Mouse (Mus musculus) hindbrain, embryonic 11.5 days (tissue): Measurements from ENCODE around the gene Dag1. TPM values are rescaled to one million over a fixed set of nuclear protein-coding genes. Genes with fewer than 3 reads are reported as not detected.
"Not testable (repeated sequence)": the region's sequence is repeated elsewhere in the genome, so short reads cannot be mapped to it uniquely, and the experiment has no call there.

Experiments used
- ATAC-seq: fragments of 200-750 bp; cut with Nextera tagmentation; 2 replicates; pipeline ENCODE4 v1.8.0; 2017; ENCODE audit warnings: mild to moderate bottlenecking, moderate TSS enrichment, moderate library complexity; ENCODE audit not compliant: low FRiP score
- DNase-seq: peaks from one replicate; pipeline ENCODE4 v3.0.0-alpha.2; 2015; ENCODE audit warnings: low spot score
- H3K27ac ChIP-seq: fragments of 300-500 bp; sonication (generic); 2 replicates; pipeline ENCODE4 v1.5.1; 2014; ENCODE audit warnings: mild to moderate bottlenecking, low read depth, low read length
- H3K27me3 ChIP-seq: fragments of 300-500 bp; sonication (generic); 2 replicates; pipeline ENCODE4 v1.6.1; 2014; ENCODE audit warnings: mild to moderate bottlenecking, low read length, moderate library complexity, mixed read lengths; ENCODE audit not compliant: control insufficient read depth, insufficient read depth
- H3K36me3 ChIP-seq: fragments of 300-500 bp; sonication (generic); 2 replicates; pipeline ENCODE4 v1.6.1; 2014; ENCODE audit warnings: mild to moderate bottlenecking, low read length, moderate library complexity, mixed read lengths; ENCODE audit not compliant: control insufficient read depth, insufficient read depth
- H3K4me1 ChIP-seq: fragments of 300-500 bp; sonication (generic); replicated peaks from 2 replicates; pipeline ENCODE4 v1.6.1; 2014; ENCODE audit warnings: low read length, mixed read lengths; ENCODE audit not compliant: control insufficient read depth, insufficient read depth
- H3K4me2 ChIP-seq: fragments of 300-500 bp; sonication (generic); replicated peaks from 2 replicates; pipeline ENCODE4 v1.6.1; 2014; ENCODE audit warnings: mild to moderate bottlenecking, low read depth, low read length
- H3K4me3 ChIP-seq: fragments of 300-500 bp; sonication (generic); 2 replicates; pipeline ENCODE4 v1.5.1; 2014; ENCODE audit warnings: low read depth, low read length
- H3K9ac ChIP-seq: fragments of 300-500 bp; sonication (generic); 2 replicates; pipeline ENCODE4 v1.6.1; 2014; ENCODE audit warnings: low read depth, low read length
- H3K9me3 ChIP-seq: fragments of 300-500 bp; sonication (generic); 2 replicates; pipeline ENCODE4 v1.6.1; 2016; ENCODE audit warnings: low read length; ENCODE audit not compliant: control insufficient read depth
- WGBS: fragments of 180-500 bp; shearing (Covaris S2); extraction: QIAGEN DNeasy Blood & Tissue Kit; methylation state at CpG from one replicate; pipeline ENCODE4 v1.1.7; 2014; 5-methylcytosine and 5-hydroxymethylcytosine counted together
- polyA plus RNA-seq: library from polyadenylated mRNA; unstranded; fragments of >200 nt; fragmentation: Nextera tagmentation; extraction: Ambion mirVana; gene quantifications from 2 replicates; pipeline ENCODE4 v1.2.1, GENCODE M21; 2014

Dag1 gene
- polyA plus RNA-seq, 1 experiment from 2014 or later: 51.0 TPM

GRCm38 (mm10) chr9:108278697-108279450 is 15.1 kb upstream of the Dag1 start:
- DNase-seq (peak; percentile 50), ATAC-seq (no peak)
- Histone ChIP-seq H3K27ac (no peak overlapping the region), H3K9me3 (no peaks in the 10 kb centered on the region), H3K4me3 (no peak overlapping the region), H3K27me3 (no peaks in the 10 kb centered on the region), H3K9ac (no peak overlapping the region), H3K4me1 (no peaks in the 10 kb centered on the region), H3K36me3 (no peaks in the 10 kb centered on the region), H3K4me2 (no peak overlapping the region)
- 68% methylated on average over 10 of the region's 10 CpGs for WGBS

DNA sequence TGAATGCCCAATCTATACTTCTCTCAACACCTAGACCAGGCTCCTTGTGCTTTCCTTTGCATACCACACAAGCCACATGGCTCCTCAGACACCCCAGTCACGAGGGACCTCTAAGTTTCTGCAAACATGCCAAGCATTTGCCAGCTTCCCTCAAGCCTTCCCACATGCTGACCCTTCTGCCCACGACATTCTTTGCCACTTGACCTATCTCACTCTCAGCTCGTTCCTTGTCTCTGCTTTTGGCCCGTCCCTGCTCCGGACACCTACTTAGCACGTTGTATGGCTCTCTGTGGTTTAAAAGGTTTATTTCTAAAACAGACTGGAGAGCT is 11.5 kb upstream of the Dag1 start:
- no peak overlapping the region for H3K27ac ChIP-seq
- H3K4me3 ChIP-seq: no peak overlapping the region
- H3K4me2 ChIP-seq: no peak overlapping the region
- WGBS: 57% methylated on average over 6 of the region's 6 CpGs
- H3K9ac ChIP-seq: no peak overlapping the region
- H3K27me3 ChIP-seq: no peaks in the 10 kb centered on the region
- ATAC-seq: no peak
- no peaks in the 10 kb centered on the region for H3K4me1 ChIP-seq
- H3K9me3 ChIP-seq: no peaks in the 10 kb centered on the region
- DNase-seq: no peak
- H3K36me3 ChIP-seq: no peaks in the 10 kb centered on the region

DNA sequence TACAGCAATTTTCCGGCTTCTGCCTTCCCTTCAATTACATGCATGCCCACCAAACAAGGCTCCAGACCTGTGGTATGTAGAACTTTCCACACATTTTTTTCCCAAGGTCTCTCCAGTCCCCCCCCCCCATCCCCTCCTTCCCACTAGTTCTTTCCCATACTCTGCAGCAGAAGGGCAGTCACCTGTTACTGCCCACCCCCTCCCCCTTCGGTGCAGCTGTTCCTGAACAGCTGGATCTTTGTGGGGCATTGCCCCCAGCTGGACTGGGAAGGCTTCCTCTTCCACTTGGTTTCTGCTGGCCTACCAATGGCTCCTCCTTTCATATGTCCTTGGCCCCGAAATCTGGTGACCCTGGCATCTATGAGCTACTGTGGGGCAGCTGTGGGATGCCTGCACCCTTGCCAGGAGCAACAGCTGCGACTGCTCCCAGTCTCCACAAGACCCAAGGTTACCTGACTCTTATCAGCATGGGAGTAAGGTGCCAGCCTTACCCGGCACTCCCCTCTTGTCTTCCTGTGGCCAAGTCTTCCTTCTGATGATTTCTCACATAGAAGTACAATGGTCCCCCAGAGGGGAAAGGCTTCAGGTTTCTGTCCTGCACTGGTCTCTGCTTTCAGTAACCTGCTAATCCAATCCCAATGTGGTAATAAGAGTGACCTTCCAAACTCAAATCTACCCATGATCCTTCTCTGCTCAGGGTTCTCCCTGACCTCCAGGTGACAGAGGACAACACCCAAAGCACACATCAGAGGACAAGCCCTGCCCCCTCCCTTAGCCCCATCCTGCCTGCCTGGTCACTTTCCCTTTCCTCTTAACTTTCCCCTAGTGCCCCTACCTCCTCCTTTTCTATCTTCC is 10.9 kb upstream of the Dag1 start:
- H3K36me3 ChIP-seq: no peaks in the 10 kb centered on the region
- no peak overlapping the region for H3K27ac ChIP-seq
- 76% methylated on average over 5 of the region's 5 CpGs for WGBS
- no peaks in the 10 kb centered on the region for H3K9me3 ChIP-seq
- H3K4me3 ChIP-seq: no peak overlapping the region
- H3K4me2 ChIP-seq: no peak overlapping the region
- no peaks in the 10 kb centered on the region for H3K4me1 ChIP-seq
- no peak for DNase-seq
- no peak for ATAC-seq
- no peaks in the 10 kb centered on the region for H3K27me3 ChIP-seq
- no peak overlapping the region for H3K9ac ChIP-seq

- Histone ChIP-seq H3K27ac (no peak overlapping the region), H3K9me3 (no peaks in the 10 kb centered on the region), H3K4me3 (no peak overlapping the region), H3K9ac (no peak overlapping the region), H3K4me2 (no peak overlapping the region), H3K27me3 (no peaks in the 10 kb centered on the region), H3K4me1 (no peaks in the 10 kb centered on the region), H3K36me3 (no peaks in the 10 kb centered on the region)
- 84% methylated on average over 4 of the region's 4 CpGs for WGBS
- ATAC-seq: no peak
- no peak for DNase-seq
Observed at GRCm38 (mm10) chr9:108273485-108273884, 9.7 kb upstream of the Dag1 start.

DNA sequence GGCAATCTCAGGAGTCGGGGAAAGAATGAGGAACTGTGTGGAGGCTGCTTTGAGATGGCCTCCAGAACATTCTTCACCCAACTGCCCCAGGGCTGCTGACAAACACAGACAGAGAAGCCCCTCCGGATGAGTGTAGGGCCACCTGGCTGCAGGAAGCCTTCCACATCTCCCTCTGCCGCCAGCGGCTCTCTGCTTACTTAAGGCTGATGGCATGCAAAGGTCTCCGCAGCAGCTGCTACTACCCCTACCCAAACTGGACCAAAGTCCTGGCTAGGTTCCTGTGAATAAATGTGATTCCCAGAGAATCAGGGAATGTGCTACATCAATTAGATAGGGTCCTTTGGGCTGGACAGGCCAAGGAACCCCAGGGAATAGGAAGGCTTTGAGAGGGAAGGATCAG is 8.9 kb upstream of the Dag1 start:
- H3K4me2 ChIP-seq: no peak overlapping the region
- no peaks in the 10 kb centered on the region for H3K9me3 ChIP-seq
- no peak overlapping the region for H3K4me3 ChIP-seq
- whole genome bisulfite sequencing: 80% methylated on average over 5 of the region's 5 CpGs
- DNase-seq (no peak), ATAC-seq (no peak)
- H3K36me3 ChIP-seq: no peaks in the 10 kb centered on the region
- H3K4me1 ChIP-seq: no peaks in the 10 kb centered on the region
- H3K9ac ChIP-seq: no peak overlapping the region
- no peaks in the 10 kb centered on the region for H3K27me3 ChIP-seq
- no peak overlapping the region for H3K27ac ChIP-seq

DNA sequence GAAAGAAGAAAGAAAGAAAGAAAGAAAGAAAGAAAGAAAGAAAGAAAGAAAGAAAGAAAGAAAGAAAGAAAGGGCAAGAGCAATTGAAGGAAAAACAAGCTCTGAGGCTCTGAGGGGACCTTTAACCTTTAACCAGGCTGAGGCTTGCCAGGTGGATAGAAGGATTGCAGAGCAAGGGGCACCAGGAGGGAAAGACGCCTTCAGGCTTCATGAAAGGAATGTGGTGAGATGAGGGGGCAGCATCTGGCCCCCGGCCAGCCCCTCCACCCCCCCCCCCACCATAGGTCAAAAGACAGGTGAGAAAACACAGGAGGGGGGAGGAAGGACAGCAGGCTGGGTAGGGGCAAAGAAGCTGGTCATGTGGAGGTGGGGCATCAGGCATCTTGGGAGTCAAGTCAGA is 8.2 kb upstream of the Dag1 start:
- H3K27me3 ChIP-seq: no peaks in the 10 kb centered on the region
- no peak for ATAC-seq
- no peak overlapping the region for H3K27ac ChIP-seq
- no peak for DNase-seq
- 46% methylated on average over 2 of the region's 2 CpGs for WGBS
- H3K9me3 ChIP-seq: no peaks in the 10 kb centered on the region
- no peaks in the 10 kb centered on the region for H3K36me3 ChIP-seq
- H3K4me1 ChIP-seq: no peaks in the 10 kb centered on the region
- no peak overlapping the region for H3K4me2 ChIP-seq
- H3K4me3 ChIP-seq: no peak overlapping the region
- H3K9ac ChIP-seq: no peak overlapping the region

GRCm38 (mm10) chr9:108268701-108269100 is 4.9 kb upstream of the Dag1 start:
- not testable (repeated sequence) for H3K36me3 ChIP-seq, H3K9ac ChIP-seq
- 90% methylated on average over 6 of the region's 7 CpGs for WGBS

GRCm38 (mm10) chr9:108267691-108268090 is 3.9 kb upstream of the Dag1 start:
- Histone ChIP-seq H3K4me2 (no peak overlapping the region), H3K36me3 (no peaks in the 10 kb centered on the region), H3K9me3 (no peaks in the 10 kb centered on the region), H3K27ac (no peak overlapping the region), H3K9ac (no peak overlapping the region), H3K27me3 (no peaks in the 10 kb centered on the region), H3K4me1 (no peaks in the 10 kb centered on the region), H3K4me3 (no peak overlapping the region)
- DNase-seq (no peak), ATAC-seq (no peak)
- WGBS: 88% methylated on average over 7 of the region's 7 CpGs

More at GRCm38 (mm10) chr9:108268701-108269100, 4.9 kb upstream of the Dag1 start:
- H3K4me1 ChIP-seq, H3K9me3 ChIP-seq, H3K27me3 ChIP-seq, ATAC-seq, H3K27ac ChIP-seq, H3K4me2 ChIP-seq, H3K4me3 ChIP-seq, DNase-seq: not testable (repeated sequence)
